Mouse (Mus musculus): ENCODE results near the gene Hus1b.

Gene Hus1b

GRCm38 (mm10) chr13:30949181-30949580, 1.6 kb upstream of the Hus1b start:
- DNase-seq (ENCODE audit: low read depth, low spot score): no peak

- no peak for DNase-seq (ENCODE audit: low read depth, low spot score)
These were observed 430 bp downstream of the Hus1b start for GRCm38 (mm10) chr13:30947129-30947528.

- DNase-seq (ENCODE audit: low read depth, low spot score): no peak
These were observed 1.8 kb downstream of the Hus1b start for GRCm38 (mm10) chr13:30945788-30946187.

GRCm38 (mm10) chr13:30932972-30933371, 14.6 kb downstream of the Hus1b start:
- peak; percentile 85 for DNase-seq (ENCODE audit: low read depth, low spot score)

- no peak for DNase-seq (ENCODE audit: low read depth, low spot score)
These were observed 15.9 kb downstream of the Hus1b start for GRCm38 (mm10) chr13:30931613-30932012.

- DNase-seq (ENCODE audit: low read depth, low spot score): no peak
These were observed 18.4 kb downstream of the Hus1b start for GRCm38 (mm10) chr13:30929119-30929518.

- no peak for DNase-seq (ENCODE audit: low read depth, low spot score)
These were observed 23.3 kb downstream of the Hus1b start for GRCm38 (mm10) chr13:30924269-30924668.

- no peak for DNase-seq (ENCODE audit: low read depth, low spot score)
These were observed 25.6 kb downstream of the Hus1b start for GRCm38 (mm10) chr13:30921914-30922313.

- peak; percentile 42 for DNase-seq (ENCODE audit: low read depth, low spot score)
These were observed 33.8 kb downstream of the Hus1b start for GRCm38 (mm10) chr13:30913757-30914156.

GRCm38 (mm10) chr13:30913028-30913427, 34.5 kb downstream of the Hus1b start:
- DNase-seq (ENCODE audit: low read depth, low spot score): peak; percentile 32

GRCm38 (mm10) chr13:30911931-30912625, 35.5 kb downstream of the Hus1b start:
- peak; percentile 26 for DNase-seq (ENCODE audit: low read depth, low spot score)

GRCm38 (mm10) chr13:30910889-30911288, 36.7 kb downstream of the Hus1b start:
- DNase-seq (ENCODE audit: low read depth, low spot score): no peak

GRCm38 (mm10) chr13:30902286-30902685, 45.3 kb downstream of the Hus1b start:
- DNase-seq (ENCODE audit: low read depth, low spot score): no peak

GRCm38 (mm10) chr13:30901387-30902041, 46.0 kb downstream of the Hus1b start:
- peak; percentile 34 for DNase-seq (ENCODE audit: low read depth, low spot score)
